Mouse (Mus musculus) lung, embryonic 14.5 days (tissue): ENCODE measurements at regions not wholly inside any gene's neighbourhood (a gene's known extent, or its start where the extent isn't known, plus 50 kb on each side); places are given as distances from the start of the nearest gene placed in this dataset.

Experiments
- ATAC-seq: fragments of 200-750 bp; cut with Nextera tagmentation; 2 replicates; pipeline ENCODE4 v1.8.0; 2017; ENCODE audit warnings: mild to moderate bottlenecking, moderate TSS enrichment, moderate library complexity; ENCODE audit not compliant: insufficient read depth
- DNase-seq: peaks from one replicate; pipeline ENCODE4 v3.0.0-alpha.2; 2015
- H3K27ac ChIP-seq: fragments of 300-500 bp; sonication (generic); 2 replicates; pipeline ENCODE4 v1.5.1; 2014; ENCODE audit warnings: low read depth, mild to moderate bottlenecking, moderate library complexity
- H3K27me3 ChIP-seq: fragments of 300-500 bp; sonication (generic); 2 replicates; pipeline ENCODE4 v1.6.1; 2014; ENCODE audit warnings: low read length, control low read depth; ENCODE audit not compliant: insufficient read depth
- H3K36me3 ChIP-seq: fragments of 300-500 bp; sonication (generic); 2 replicates; pipeline ENCODE4 v1.6.1; 2014; ENCODE audit warnings: control low read depth; ENCODE audit not compliant: insufficient read depth
- H3K4me1 ChIP-seq: fragments of 300-500 bp; sonication (generic); 2 replicates; pipeline ENCODE4 v1.6.1; 2014; ENCODE audit warnings: antibody characterized with exemption, control low read depth; ENCODE audit not compliant: insufficient read depth
- H3K4me2 ChIP-seq: fragments of 300-500 bp; sonication (generic); 2 replicates; pipeline ENCODE4 v1.6.1; 2014; ENCODE audit warnings: mild to moderate bottlenecking
- H3K4me3 ChIP-seq: fragments of 300-500 bp; sonication (generic); 2 replicates; pipeline ENCODE4 v1.5.1; 2014; ENCODE audit warnings: low read depth, low read length
- H3K9ac ChIP-seq: fragments of 300-500 bp; sonication (generic); 2 replicates; pipeline ENCODE4 v1.6.1; 2014
- H3K9me3 ChIP-seq: fragments of 300-500 bp; sonication (generic); 2 replicates; pipeline ENCODE4 v1.6.1; 2016; ENCODE audit warnings: low read depth, low read length, control low read depth
- CTCF ChIP-seq: IDR thresholded peaks from 2 replicates; pipeline ENCODE4 v1.5.1; 2016; ENCODE audit warnings: antibody characterized with exemption, low read depth
- WGBS: fragments of 180-500 bp; shearing (Covaris S2); extraction: QIAGEN DNeasy Blood & Tissue Kit; methylation state at CpG from one replicate; pipeline ENCODE4 v1.1.7; 2014; 5-methylcytosine and 5-hydroxymethylcytosine counted together

GRCm38 (mm10) chr12:107160628-107161027 is 327.8 kb upstream of the 3110018I06Rik start:
- Histone ChIP-seq H3K4me1 (no peaks in the 10 kb centered on the region), H3K9ac (no peak overlapping the region), H3K27ac (no peak overlapping the region), H3K27me3 (no peaks in the 10 kb centered on the region), H3K4me3 (no peak overlapping the region), H3K4me2 (no peak overlapping the region), H3K9me3 (no peaks in the 10 kb centered on the region), H3K36me3 (no peaks in the 10 kb centered on the region)
- no peak for TF ChIP-seq CTCF
- ATAC-seq (no peak), DNase-seq (no peak)
- 27% methylated on average over 6 of the region's 6 CpGs for WGBS

GRCm38 (mm10) chr12:107170926-107171325 is 317.5 kb upstream of the 3110018I06Rik start:
- 54% methylated on average over 7 of the region's 7 CpGs for WGBS
- ATAC-seq: no peak
- Histone ChIP-seq H3K4me3 (no peak overlapping the region), H3K36me3 (no peaks in the 10 kb centered on the region), H3K9me3 (no peaks in the 10 kb centered on the region), H3K27ac (no peak overlapping the region), H3K4me2 (no peak overlapping the region), H3K9ac (no peak overlapping the region), H3K4me1 (no peaks in the 10 kb centered on the region), H3K27me3 (no peaks in the 10 kb centered on the region)
- no peak for DNase-seq
- no peak for TF ChIP-seq CTCF

- Histone ChIP-seq H3K36me3 (no peaks in the 10 kb centered on the region), H3K27ac (no peak overlapping the region), H3K9ac (no peak overlapping the region), H3K4me2 (no peak overlapping the region), H3K27me3 (no peaks in the 10 kb centered on the region), H3K4me3 (no peak overlapping the region), H3K9me3 (no peaks in the 10 kb centered on the region), H3K4me1 (no peaks in the 10 kb centered on the region)
- 83% methylated on average over 15 of the region's 15 CpGs for WGBS
- ATAC-seq (no peak), DNase-seq (no peak)
- no peak for TF ChIP-seq CTCF
Measured at GRCm38 (mm10) chr12:107171676-107172075, 316.8 kb upstream of the 3110018I06Rik start.

- no peak for TF ChIP-seq CTCF
- Histone ChIP-seq H3K9me3 (no peaks in the 10 kb centered on the region), H3K4me2 (no peak overlapping the region), H3K27me3 (no peaks in the 10 kb centered on the region), H3K4me1 (no peaks in the 10 kb centered on the region), H3K4me3 (no peak overlapping the region), H3K36me3 (no peaks in the 10 kb centered on the region), H3K27ac (no peak overlapping the region), H3K9ac (no peak overlapping the region)
- ATAC-seq (no peak), DNase-seq (no peak)
- 40% methylated on average over 6 of the region's 6 CpGs for WGBS
Measured at GRCm38 (mm10) chr12:107178676-107179075, 309.8 kb upstream of the 3110018I06Rik start.

DNA sequence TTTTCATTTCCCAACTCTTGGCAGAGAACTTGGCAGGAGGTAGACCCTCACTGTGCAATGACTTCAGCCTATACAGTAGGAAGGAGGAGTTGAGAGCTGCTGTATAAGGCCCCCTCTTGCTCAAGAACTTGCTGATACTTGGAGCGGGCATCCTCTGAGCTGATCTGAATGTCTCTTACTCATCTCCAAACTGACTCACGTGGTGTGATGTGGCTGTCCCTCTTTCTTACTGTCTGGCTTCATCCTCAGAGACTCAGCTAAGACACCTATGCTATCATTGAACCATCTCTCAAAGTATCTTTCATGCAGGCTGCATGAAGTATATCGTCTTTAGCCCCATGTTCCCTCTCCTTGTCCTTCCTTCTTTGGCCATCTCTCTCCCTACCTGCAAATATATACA is 307.9 kb upstream of the 3110018I06Rik start:
- Histone ChIP-seq H3K27me3 (no peaks in the 10 kb centered on the region), H3K9me3 (no peaks in the 10 kb centered on the region), H3K4me2 (no peak overlapping the region), H3K4me1 (no peaks in the 10 kb centered on the region), H3K36me3 (no peaks in the 10 kb centered on the region), H3K27ac (no peak overlapping the region), H3K9ac (no peak overlapping the region), H3K4me3 (no peak overlapping the region)
- no peak for DNase-seq
- WGBS: 82% methylated on average over 3 of the region's 3 CpGs
- ATAC-seq: no peak
- no peak for TF ChIP-seq CTCF

DNA sequence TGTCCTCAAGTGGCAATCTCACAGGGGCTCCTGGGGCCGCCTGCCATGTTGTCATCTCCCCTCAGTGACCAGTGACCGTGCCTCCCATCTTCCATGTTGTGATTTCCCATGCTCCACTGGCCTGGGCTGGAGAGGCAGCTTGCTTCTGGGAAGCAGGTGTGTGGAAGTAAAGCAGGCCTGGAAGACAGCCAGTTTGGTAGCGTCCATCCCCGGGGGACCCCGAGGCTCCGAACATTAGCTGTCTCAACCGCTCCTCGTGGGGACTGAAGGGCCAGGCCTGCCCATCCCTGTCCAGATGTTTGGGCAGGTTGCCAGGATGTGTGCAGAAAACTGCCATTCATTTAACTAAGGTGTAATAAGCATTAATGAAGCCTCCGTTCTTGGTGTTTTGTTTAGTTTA is 307.1 kb upstream of the 3110018I06Rik start:
- no peak overlapping the region for H3K4me3 ChIP-seq
- no peaks in the 10 kb centered on the region for H3K36me3 ChIP-seq
- no peak overlapping the region for H3K9ac ChIP-seq
- no peaks in the 10 kb centered on the region for H3K9me3 ChIP-seq
- no peak overlapping the region for H3K4me2 ChIP-seq
- no peaks in the 10 kb centered on the region for H3K4me1 ChIP-seq
- WGBS: 61% methylated on average over 9 of the region's 9 CpGs
- no peak for TF ChIP-seq CTCF
- no peak overlapping the region for H3K27ac ChIP-seq
- ATAC-seq: no peak
- no peaks in the 10 kb centered on the region for H3K27me3 ChIP-seq
- DNase-seq: peak; percentile 3

GRCm38 (mm10) chr12:107182091-107182655 is 306.3 kb upstream of the 3110018I06Rik start:
- Histone ChIP-seq H3K4me2 (no peak overlapping the region), H3K27ac (no peak overlapping the region), H3K27me3 (no peaks in the 10 kb centered on the region), H3K4me3 (no peak overlapping the region), H3K9me3 (no peaks in the 10 kb centered on the region), H3K36me3 (no peaks in the 10 kb centered on the region), H3K9ac (no peak overlapping the region), H3K4me1 (no peaks in the 10 kb centered on the region)
- no peak for TF ChIP-seq CTCF
- WGBS: 86% methylated on average over 18 of the region's 18 CpGs
- ATAC-seq: no peak
- DNase-seq: no peak

DNA sequence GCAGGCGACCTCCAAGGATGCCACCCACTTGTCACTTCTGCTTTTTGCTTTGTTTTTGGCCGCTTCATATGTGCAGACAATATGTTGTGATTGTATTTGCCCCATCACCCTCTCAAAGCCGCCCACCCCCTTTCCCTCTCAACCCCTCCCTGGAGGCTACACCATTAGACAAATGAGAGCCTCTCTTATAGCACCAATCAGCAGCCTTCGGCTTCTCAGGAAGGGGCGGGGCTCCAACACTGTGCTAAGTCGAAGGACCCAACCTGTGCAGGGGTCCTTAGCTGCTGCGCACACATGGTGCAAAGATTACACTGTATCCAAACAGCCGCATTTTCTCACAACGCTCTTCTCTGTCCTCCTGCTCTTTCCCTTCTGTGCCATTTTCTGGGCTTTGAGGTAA is 305.1 kb upstream of the 3110018I06Rik start:
- no peaks in the 10 kb centered on the region for H3K9me3 ChIP-seq
- H3K4me2 ChIP-seq: no peak overlapping the region
- no peak for TF ChIP-seq CTCF
- DNase-seq (peak; percentile 9), ATAC-seq (0 out of 2 replicates have a peak, but pooled peaks have one; percentile 41)
- no peaks in the 10 kb centered on the region for H3K36me3 ChIP-seq
- no peaks in the 10 kb centered on the region for H3K4me1 ChIP-seq
- 43% methylated on average over 9 of the region's 9 CpGs for WGBS
- H3K27ac ChIP-seq: no peak overlapping the region
- H3K4me3 ChIP-seq: no peak overlapping the region
- no peak overlapping the region for H3K9ac ChIP-seq
- no peaks in the 10 kb centered on the region for H3K27me3 ChIP-seq
